Mouse (Mus musculus) cerebellum, postnatal 10 days (tissue): ENCODE data around the gene Cst6.

Source experiments
- DNase-seq, 2 experiments: peaks; one replicate each; pipeline ENCODE4 v3.0.0; 2021; ENCODE audit warnings: mixed read lengths in 2 of 2

Cst6 gene

GRCm38 (mm10) chr19:5348526-5349501 is 560 bp downstream of the Cst6 start:
- peak; percentile 47 to 73 for DNase-seq

GRCm38 (mm10) chr19:5348064-5348463 is 1.3 kb downstream of the Cst6 start:
- no peak for DNase-seq

GRCm38 (mm10) chr19:5345297-5346131 is 3.9 kb downstream of the Cst6 start:
- DNase-seq: no peak

GRCm38 (mm10) chr19:5341360-5341759 is 8.0 kb downstream of the Cst6 start:
- DNase-seq: no peak

GRCm38 (mm10) chr19:5337975-5338374 is 11.4 kb downstream of the Cst6 start:
- peak; percentile 82 to 88 for DNase-seq

GRCm38 (mm10) chr19:5335441-5335840 is 13.9 kb downstream of the Cst6 start, which contains the start of gene Catsper1:
TSS of gene Catsper1 (plus strand) at chr19:5335741.
- DNase-seq: no peak

GRCm38 (mm10) chr19:5334741-5335140 is 14.6 kb downstream of the Cst6 start:
- DNase-seq: no peak

GRCm38 (mm10) chr19:5327970-5328369 is 21.4 kb downstream of the Cst6 start:
- DNase-seq: no peak

- DNase-seq: peak in 1 of 2 experiments; percentile 31
Measured at GRCm38 (mm10) chr19:5323801-5324200, 25.6 kb downstream of the Cst6 start.

GRCm38 (mm10) chr19:5313189-5313588 is 36.2 kb downstream of the Cst6 start:
- DNase-seq: no peak

- DNase-seq: peak; percentile 40 to 50
Measured at GRCm38 (mm10) chr19:5309025-5309424, 40.3 kb downstream of the Cst6 start.

- DNase-seq: peak; percentile 60 to 79
Measured at GRCm38 (mm10) chr19:5306968-5307734, 42.2 kb downstream of the Cst6 start.

- DNase-seq: peak; percentile 21 to 32
Measured at GRCm38 (mm10) chr19:5306279-5306678, 43.1 kb downstream of the Cst6 start.

- peak; percentile 70 to 73 for DNase-seq
Measured at GRCm38 (mm10) chr19:5302455-5302854, 46.9 kb downstream of the Cst6 start.

GRCm38 (mm10) chr19:5300588-5300987 is 48.8 kb downstream of the Cst6 start:
- no peak for DNase-seq

GRCm38 (mm10) chr19:5297903-5298800 is 51.2 kb downstream of the Cst6 start, which contains the start of gene Gal3st3:
TSS of gene Gal3st3 (plus strand) at chr19:5298331.
- peak; percentile 76 for DNase-seq

- no peak for DNase-seq
Measured at GRCm38 (mm10) chr19:5296630-5297029, 52.7 kb downstream of the Cst6 start.

- no peak for DNase-seq
Measured at GRCm38 (mm10) chr19:5295736-5296075, 53.7 kb downstream of the Cst6 start.

GRCm38 (mm10) chr19:5294972-5295735 is 54.2 kb downstream of the Cst6 start, which contains the start of gene Sf3b2:
TSS of gene Sf3b2 (minus strand) at chr19:5295455.
- DNase-seq: peak; percentile 100
